Mouse (Mus musculus): ENCODE results near the gene Wdfy1.

The Wdfy1 gene

GRCm38 (mm10) chr1:79760656-79761055, 15.3 kb downstream of the Wdfy1 start:
- DNase-seq (ENCODE audit: low spot score), result peak; percentile 42

- DNase-seq (ENCODE audit: low spot score), result no peak
Measured at GRCm38 (mm10) chr1:79759436-79759972, 16.4 kb downstream of the Wdfy1 start.

- no peak for DNase-seq (ENCODE audit: low spot score)
Measured at GRCm38 (mm10) chr1:79759006-79759405, 16.9 kb downstream of the Wdfy1 start.

GRCm38 (mm10) chr1:79757597-79757996, 18.3 kb downstream of the Wdfy1 start:
- DNase-seq (ENCODE audit: low spot score), result no peak

GRCm38 (mm10) chr1:79757161-79757560, 18.8 kb downstream of the Wdfy1 start:
- no peak for DNase-seq (ENCODE audit: low spot score)

GRCm38 (mm10) chr1:79756417-79756816, 19.5 kb downstream of the Wdfy1 start:
- DNase-seq (ENCODE audit: low spot score), result no peak

- no peak for DNase-seq (ENCODE audit: low spot score)
Measured at GRCm38 (mm10) chr1:79755376-79755775, 20.6 kb downstream of the Wdfy1 start.

- DNase-seq (ENCODE audit: low spot score), result no peak
Measured at GRCm38 (mm10) chr1:79754936-79755335, 21.0 kb downstream of the Wdfy1 start.

GRCm38 (mm10) chr1:79753456-79753855, 22.5 kb downstream of the Wdfy1 start:
- no peak for DNase-seq (ENCODE audit: low spot score)

GRCm38 (mm10) chr1:79752714-79753340, 23.1 kb downstream of the Wdfy1 start:
- DNase-seq (ENCODE audit: low spot score), result no peak

GRCm38 (mm10) chr1:79752015-79752695, 23.8 kb downstream of the Wdfy1 start:
- DNase-seq (ENCODE audit: low spot score), result peak; percentile 67

GRCm38 (mm10) chr1:79751186-79751585, 24.8 kb downstream of the Wdfy1 start:
- DNase-seq (ENCODE audit: low spot score), result no peak

GRCm38 (mm10) chr1:79746056-79746455, 29.9 kb downstream of the Wdfy1 start:
- peak; percentile 65 for DNase-seq (ENCODE audit: low spot score)

GRCm38 (mm10) chr1:79743385-79743784, 32.6 kb downstream of the Wdfy1 start:
- DNase-seq (ENCODE audit: low spot score), result no peak

GRCm38 (mm10) chr1:79742949-79743348, 33.0 kb downstream of the Wdfy1 start:
- DNase-seq (ENCODE audit: low spot score), result no peak

GRCm38 (mm10) chr1:79741002-79741401, 34.9 kb downstream of the Wdfy1 start:
- DNase-seq (ENCODE audit: low spot score), result no peak

- DNase-seq (ENCODE audit: low spot score), result no peak
Measured at GRCm38 (mm10) chr1:79739726-79740125, 36.2 kb downstream of the Wdfy1 start.

- no peak for DNase-seq (ENCODE audit: low spot score)
Measured at GRCm38 (mm10) chr1:79736408-79736807, 39.5 kb downstream of the Wdfy1 start.

- DNase-seq (ENCODE audit: low spot score), result no peak
Measured at GRCm38 (mm10) chr1:79734794-79735193, 41.1 kb downstream of the Wdfy1 start.

- no peak for DNase-seq (ENCODE audit: low spot score)
Measured at GRCm38 (mm10) chr1:79714152-79714923, 61.6 kb downstream of the Wdfy1 start.

GRCm38 (mm10) chr1:79713081-79713480, 62.9 kb downstream of the Wdfy1 start:
- no peak for DNase-seq (ENCODE audit: low spot score)

Measured in yolk sac, embryonic 10.5 days (tissue).